Mouse (Mus musculus): ENCODE results near the gene Lrrc18. TPM values are rescaled to one million over a fixed set of nuclear protein-coding genes. Genes with fewer than 3 reads are reported as not detected.
A peak's percentile ranks its signal among the peaks of the same experiment; 100 is the strongest.

Gene Lrrc18
- 0.48 and 0.60 TPM in 2 replicates for total RNA-seq (2021)
- long read RNA-seq, experiment 1, result 0 reads
- long read RNA-seq, experiment 2, result 0 reads

DNA sequence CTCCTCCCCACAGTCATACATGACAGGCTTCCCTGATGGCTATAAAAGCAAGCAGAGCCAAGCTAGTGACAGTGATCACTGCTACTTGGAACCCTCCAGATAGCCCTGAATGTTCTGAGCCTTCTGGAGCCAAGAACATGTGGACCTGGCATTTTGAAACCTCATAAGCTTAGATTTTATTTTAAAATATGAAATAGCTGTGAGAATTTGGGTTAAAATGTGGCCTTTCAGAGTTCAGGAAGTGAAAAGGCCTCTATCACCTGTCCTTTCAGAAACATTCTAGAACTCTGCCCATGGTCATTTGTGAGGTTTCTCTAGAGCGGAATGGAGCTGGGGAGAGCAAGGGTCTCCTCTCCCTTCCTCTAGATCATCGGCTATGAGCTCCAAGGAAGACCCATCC lies at the start of gene Lrrc18:
Lrrc18 (plus strand) TSS at position 301 of the 400 bp plus-strand sequence.
- no peak for DNase-seq

DNA sequence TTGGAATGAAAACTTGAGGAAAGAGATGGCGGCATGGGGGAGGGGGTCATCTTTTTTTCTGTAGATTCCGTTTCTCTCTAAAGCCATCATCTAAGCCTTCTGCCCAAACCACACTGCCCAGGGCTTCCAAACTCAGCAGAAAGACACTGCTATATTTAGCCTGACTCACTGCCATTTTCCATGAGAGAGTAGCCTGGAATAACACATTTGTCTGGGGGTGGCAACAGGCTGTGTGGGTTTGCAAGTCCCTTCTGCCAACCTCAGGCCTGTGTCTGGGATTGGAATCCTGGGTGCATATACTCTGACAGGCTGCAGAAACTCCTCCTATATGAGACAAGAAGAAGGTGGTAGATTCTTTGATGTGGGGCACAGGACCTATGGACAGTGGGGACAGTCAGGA lies 43.7 kb upstream of the Lrrc18 start:
- DNase-seq, result no peak

DNA sequence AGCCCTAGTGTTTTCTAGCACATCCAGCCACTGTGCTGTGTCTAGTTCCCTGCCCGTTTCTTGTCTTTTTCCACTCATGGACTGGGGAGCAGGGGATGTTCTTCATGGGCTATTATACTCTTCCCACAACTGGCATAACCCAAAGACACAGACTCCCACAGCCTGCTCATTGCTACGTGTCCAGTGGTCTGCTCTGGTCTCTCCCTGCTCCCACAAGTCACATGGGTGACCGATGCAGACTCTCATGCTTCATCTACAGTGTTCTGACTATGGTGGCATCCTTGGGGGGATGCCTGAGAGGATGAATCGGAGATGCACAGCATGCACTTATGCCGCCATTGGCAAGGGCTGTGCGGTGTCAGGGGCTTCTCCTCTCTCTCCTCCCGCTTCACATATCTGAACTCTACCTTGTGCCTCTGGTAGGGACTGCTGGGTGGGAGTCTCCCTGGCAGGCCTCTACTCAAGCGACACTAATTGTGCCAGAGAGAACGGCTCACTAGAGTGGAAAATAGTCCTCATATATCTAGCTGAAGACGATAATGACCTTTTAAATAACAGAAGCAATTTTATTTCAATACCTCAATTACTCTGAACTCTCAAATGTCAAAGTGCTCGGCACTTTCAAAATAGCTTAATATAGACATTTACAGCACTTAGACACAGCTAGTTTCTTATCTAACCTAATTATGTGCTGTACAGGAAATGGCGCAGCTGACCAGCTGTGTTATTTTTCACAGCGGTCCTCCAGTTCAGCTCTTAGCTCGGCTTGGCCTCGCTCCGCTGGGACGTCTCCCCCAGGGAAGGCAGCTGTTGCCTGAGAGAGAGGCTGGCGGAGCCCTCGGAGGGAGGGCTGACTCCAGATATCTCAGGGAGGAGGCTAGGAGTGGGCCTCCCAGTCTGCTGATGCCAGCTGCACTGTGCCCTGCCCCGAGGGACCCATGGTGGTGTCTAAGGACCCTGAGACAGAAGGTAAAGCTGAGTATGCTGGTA lies 40.6 kb upstream of the Lrrc18 start:
- peak; percentile 36 for DNase-seq

DNA sequence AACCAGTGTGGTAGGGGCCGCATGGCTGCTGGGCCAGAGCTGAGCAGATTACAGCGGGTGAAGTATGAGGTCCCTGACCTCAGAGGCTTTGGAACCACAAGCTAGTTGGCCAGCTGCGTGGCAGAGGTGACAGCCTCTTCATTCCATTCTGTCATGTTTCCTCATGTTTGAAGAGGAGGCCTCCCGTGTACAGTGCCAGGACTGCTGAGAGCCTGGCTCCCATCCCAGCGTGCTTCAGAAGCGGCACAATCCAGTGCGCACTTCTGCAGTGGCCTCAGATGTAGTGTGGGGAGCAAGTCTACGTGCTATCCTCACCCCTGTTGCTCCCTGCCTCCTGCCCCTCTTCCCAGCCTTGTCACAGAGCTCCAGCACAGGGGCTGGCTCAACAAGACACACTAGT lies 34.7 kb upstream of the Lrrc18 start:
- peak; percentile 43 for DNase-seq

DNA sequence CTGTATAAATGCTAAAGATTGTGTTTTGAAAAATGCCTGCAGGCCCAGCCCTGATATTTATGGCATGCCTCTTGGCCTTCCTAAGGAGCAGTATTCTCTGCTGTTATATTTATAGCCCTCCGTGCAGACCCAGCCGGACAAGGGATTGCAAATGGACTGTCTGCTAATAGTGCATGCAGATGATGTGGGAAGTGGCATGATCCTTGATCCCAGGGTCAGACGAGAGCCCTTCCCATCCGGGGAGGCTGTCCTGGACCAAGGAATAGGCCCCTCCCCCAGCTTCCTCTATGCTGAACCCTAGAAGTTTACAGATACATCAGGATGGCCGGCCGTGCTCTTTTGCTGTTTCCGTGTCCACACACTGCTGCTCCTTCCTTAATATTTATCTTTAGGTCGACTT lies 32.5 kb upstream of the Lrrc18 start:
- peak; percentile 35 for DNase-seq

DNA sequence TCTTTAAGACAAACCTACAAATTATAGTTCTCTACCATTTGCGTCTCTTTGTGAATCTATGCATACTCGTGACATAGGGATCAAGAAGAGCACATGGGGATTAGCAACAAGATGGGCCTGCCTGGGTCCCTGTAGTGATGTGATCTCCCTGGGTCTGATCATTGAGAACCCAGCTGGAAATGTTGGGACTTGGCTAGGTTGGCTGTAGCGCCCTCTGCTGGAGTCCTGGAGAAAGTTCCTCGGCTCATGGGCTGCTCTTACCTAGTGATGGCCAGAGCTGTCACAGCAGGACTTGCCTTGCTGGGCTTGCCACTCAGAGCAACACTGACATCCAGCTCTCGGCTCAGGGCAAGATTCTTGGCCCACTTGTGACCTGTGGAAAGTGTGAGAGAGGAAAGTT lies 30.7 kb upstream of the Lrrc18 start:
- peak; percentile 79 for DNase-seq

GRCm38 (mm10) chr14:32964742-32965141 lies 26.4 kb upstream of the Lrrc18 start:
- DNase-seq, result no peak

DNA sequence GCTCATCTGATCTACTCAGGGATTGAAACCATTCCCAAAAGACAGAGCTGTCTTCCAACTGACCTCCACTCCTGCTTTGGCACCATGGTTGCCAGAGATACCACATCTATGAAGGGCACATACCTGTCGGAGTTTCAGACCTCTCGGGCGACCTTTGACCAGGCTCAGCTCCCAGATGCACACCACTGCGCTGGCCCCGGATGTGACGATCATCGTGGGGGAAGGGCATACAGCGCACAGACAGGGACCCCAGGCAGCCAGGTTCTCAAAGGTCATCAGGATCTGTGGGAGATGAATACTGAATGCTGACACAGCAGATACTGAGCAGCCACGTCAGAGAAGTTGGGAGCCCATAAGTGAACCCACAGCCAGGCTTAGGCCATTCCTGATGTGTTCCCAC lies 20.5 kb upstream of the Lrrc18 start:
- no peak for DNase-seq

GRCm38 (mm10) chr14:32984176-32984738 lies 6.9 kb upstream of the Lrrc18 start:
- DNase-seq, result no peak

GRCm38 (mm10) chr14:32986659-32987058 lies 4.5 kb upstream of the Lrrc18 start:
- DNase-seq, result no peak

- peak; percentile 48 for DNase-seq
These were observed 3.9 kb downstream of the Lrrc18 start for GRCm38 (mm10) chr14:32994954-32995636.

DNA sequence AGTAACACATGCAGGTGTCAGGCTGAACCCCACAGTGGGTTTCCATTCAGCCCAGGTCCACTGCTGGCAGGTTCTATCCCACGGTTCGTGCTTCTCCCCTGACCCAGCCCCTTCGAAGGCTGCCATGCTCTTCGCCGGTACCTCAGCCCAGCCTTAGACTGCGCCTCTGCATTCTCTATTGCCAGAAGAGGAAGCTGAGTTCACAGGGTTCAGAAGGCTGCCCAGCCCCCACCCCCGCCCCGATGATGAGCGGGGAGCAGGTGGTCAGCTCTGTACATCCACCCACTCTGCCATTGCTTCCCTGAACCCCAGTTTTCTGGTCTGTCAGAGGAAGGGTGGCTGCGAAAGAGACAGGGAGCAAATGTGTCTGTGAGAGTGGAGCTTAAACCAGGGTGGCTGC lies 8.3 kb downstream of the Lrrc18 start:
- no peak for DNase-seq

DNA sequence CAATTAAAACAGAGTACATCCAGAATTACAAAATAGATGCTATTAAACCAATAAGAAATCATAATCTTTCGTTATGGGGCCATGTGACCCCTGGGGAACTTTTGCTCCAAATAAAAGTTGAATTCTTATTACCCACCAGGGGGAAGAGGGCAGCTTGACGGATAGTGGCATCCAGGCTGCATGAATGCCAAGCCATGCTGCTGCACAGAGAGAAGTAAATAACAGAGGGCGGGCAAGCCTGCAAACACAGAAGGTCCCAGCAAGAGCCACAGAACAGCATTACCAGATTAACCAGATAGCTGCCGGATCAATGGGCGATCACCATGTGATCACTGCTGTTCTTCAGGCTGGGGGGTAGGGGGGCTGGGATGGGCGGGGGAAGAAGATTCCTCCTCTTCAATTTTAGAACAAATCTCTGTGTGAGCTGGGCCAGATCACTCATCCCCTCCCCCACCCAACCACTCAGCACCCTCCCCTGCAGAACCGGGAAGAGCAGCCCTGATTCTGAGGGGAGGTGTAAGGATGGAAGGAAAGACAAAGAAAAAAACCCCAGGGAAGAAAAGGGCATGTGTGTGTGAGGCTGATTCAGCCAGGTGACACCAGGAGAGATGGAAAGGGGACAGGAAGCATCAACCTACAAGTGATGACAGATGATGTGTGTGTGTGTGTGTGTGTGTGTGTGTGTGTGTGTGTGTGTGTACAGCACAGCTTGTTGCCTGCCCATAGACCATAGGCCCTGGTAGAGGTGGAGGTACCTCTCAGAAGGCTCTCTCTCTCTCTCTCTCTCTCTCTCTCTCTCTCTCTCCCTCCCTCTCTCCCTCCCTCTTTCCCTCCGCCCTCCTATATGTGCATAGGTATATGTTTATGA lies 9.2 kb downstream of the Lrrc18 start:
- no peak for DNase-seq

GRCm38 (mm10) chr14:33005114-33005513 lies 13.9 kb downstream of the Lrrc18 start:
- DNase-seq, result no peak

DNA sequence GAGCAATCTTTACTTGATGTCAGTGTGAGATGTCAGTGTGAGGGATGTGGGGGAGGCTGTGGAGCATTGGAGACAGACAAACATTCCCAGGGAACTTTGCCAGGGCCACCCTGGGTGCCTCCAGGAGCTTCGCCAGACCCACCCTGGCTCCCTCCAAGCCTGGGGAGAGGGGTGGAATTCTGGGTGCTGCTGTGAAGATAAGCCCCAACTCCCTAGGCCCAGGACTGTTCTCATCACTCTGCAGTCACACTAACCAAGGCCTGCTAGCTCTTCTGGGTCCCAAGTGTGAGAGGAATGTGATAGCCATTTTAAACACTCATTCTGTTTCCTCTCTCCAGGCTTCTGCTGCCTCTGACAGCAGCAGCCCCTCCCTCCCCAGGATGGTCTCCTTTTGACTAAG lies 16.5 kb downstream of the Lrrc18 start:
- no peak for DNase-seq

GRCm38 (mm10) chr14:33019050-33019449 lies 27.9 kb downstream of the Lrrc18 start:
- no peak for DNase-seq

- DNase-seq, result no peak
These were observed 28.4 kb downstream of the Lrrc18 start for GRCm38 (mm10) chr14:33019606-33020005.

DNA sequence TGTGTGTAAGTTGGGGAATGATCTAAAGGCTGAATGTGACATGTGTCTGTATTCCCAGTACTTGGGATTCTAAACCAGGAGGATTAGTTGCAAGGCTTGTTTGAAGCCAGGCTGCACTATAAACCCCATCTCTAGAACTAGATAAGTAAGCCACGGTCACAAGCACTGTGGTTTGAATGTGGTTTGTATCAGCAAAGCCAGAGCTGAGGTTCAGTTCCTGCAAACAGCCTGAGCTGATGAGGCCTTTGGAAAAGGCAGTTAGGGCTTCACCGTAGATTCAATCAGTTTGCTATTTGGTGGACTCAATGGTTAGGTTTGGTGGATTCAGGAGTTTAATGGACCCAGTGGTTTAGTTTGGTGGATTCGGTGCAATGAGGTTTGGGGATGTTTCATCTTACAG lies 39.7 kb downstream of the Lrrc18 start:
- no peak for DNase-seq

GRCm38 (mm10) chr14:33033424-33033823 lies 42.2 kb downstream of the Lrrc18 start:
- DNase-seq, result peak; percentile 56

GRCm38 (mm10) chr14:33035386-33035785 lies 44.2 kb downstream of the Lrrc18 start:
- no peak for DNase-seq

DNA sequence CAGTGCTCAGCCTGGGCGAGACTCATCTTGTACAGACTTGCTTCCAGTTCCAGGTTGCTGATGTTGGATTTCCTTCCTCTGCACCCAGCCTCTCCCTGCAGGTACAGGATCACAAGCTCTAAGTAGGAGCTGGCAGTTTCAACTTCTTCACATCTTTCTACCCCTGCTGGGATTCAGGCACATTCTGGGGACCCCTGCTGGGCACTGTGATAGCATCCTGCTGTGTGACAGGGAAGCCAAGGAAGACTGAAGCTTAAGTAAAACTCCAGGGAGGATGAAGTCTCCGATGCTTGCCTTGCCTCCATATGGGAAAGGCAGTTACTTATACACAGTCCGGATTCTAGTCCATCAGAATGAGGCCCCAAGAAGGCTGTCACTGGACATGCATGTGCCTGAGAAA lies 45.6 kb downstream of the Lrrc18 start:
- DNase-seq, result no peak

DNA sequence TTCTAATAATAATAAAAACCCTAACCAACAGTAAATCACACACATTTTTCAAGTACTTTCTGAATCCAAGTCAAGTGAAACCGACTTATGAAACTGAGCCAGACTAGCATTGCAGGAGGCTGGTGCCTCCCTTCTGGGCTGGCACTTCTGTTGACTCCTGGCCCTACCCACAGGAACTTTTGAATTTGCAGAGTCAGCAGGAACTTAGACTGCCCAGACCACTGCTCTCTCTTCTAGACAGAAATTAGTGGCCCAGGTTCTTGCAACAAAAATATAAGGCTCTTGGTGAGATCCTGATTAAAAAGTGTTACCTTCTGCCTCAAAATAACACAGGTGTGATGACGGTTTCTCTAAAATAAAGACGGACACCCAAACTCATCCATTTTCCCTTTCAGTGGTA lies 54.0 kb downstream of the Lrrc18 start:
- no peak for DNase-seq
